Mouse (Mus musculus) bone marrow, adult 2 months (tissue): ENCODE measurements around the gene Sbp.

Experiments
- CTCF ChIP-seq: fragments of 200-500 bp; IDR thresholded peaks from 2 replicates; pipeline ENCODE4 v1.5.1; 2011; ENCODE audit warnings: low read length, control low read depth; ENCODE audit not compliant: control insufficient read depth, insufficient read depth
- POLR2A ChIP-seq: fragments of 200-500 bp; IDR thresholded peaks from 2 replicates; pipeline ENCODE4 v1.6.1; 2011; ENCODE audit warnings: low read depth, mild to moderate bottlenecking, control low read depth, low read length, borderline replicate concordance; ENCODE audit not compliant: control insufficient read depth

- no peak; the same call in 1 of the 2 replicates for TF ChIP-seq POLR2A
- TF ChIP-seq CTCF: peak; percentile 51
Observed at GRCm38 (mm10) chr17:23993559-23994428, 52.3 kb downstream of the Sbp start.
